Mouse (Mus musculus): ENCODE data around the gene Tpx2. TPM values are rescaled to one million over a fixed set of nuclear protein-coding genes. Genes with fewer than 3 reads are reported as not detected.

Gene Tpx2
- polyA plus RNA-seq, 1 experiment from 2014 or later = 37.3 TPM

DNA sequence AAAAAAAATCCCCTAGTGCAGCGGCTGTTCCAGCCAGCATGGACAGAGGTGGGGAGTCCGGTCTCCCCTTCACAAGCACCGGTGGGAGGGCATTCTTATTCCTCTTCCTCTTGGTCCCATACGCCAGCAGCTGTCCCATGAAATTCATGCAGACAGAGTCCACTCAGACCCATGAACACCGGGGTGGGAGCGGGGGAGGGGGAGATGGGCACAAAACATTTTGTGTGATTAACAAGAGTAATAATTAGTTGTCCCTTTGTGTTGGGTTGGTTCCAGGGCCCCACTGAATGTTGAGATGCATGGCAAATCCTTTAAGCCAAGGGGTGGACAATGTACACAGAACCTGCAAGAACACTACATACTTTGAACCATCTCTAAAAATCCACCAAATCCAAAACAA is 93.3 kb downstream of the Tpx2 start:
- no peak for ATAC-seq (replicated peaks; ENCODE audit: low FRiP score, low read depth)
- Histone ChIP-seq H3K27ac (no peak overlapping the region), H3K4me2 (ENCODE audit: low read length) (no peak overlapping the region), H3K27me3 (ENCODE audit: insufficient read depth, low read length) (peaks cover 20% of the 10 kb centered on the region), H3K36me3 (ENCODE audit: insufficient read depth, low read length) (no peaks in the 10 kb centered on the region), H3K9me3 (replicated peaks; ENCODE audit: low read length) (no peaks in the 10 kb centered on the region), H3K4me3 (replicated peaks; ENCODE audit: low read depth, low read length) (no peak overlapping the region), H3K4me1 (replicated peaks; ENCODE audit: insufficient read depth, low read length) (peaks cover 9% of the 10 kb centered on the region; the same call in 1 of the 2 replicates), H3K9ac (ENCODE audit: low read depth, low read length) (no peak overlapping the region)
- no peak for TF ChIP-seq CTCF (IDR thresholded peaks at IDR 0.05; ENCODE audit: low read depth)
- 76% methylated on average over 6 of the region's 6 CpGs for WGBS
- no peak for DNase-seq (ENCODE audit: low spot score)

DNA sequence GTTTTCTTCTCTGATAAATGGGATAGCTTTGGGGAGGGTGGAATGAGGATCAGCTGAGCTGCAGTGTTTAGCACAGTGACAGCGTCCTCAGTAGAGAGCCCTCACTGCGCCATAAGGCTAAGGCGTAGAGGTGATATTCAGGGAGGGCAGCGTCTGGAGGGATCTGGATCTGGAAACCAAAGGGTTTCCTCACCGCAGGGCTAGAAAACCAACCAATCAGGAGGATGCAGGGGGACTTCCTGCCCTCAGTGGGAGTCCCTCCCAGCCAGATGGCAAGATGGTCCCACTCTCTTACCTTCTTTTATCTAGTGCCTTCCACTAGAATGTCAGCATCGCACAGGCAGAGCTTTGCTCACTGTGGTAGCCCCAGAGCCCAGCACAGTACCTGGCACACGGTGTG is 94.0 kb downstream of the Tpx2 start:
- no peak for DNase-seq (ENCODE audit: low spot score)
- Histone ChIP-seq H3K9me3 (replicated peaks; ENCODE audit: low read length) (no peaks in the 10 kb centered on the region), H3K4me2 (ENCODE audit: low read length) (no peak overlapping the region), H3K36me3 (ENCODE audit: insufficient read depth, low read length) (no peaks in the 10 kb centered on the region), H3K4me3 (replicated peaks; ENCODE audit: low read depth, low read length) (no peak overlapping the region), H3K4me1 (replicated peaks; ENCODE audit: insufficient read depth, low read length) (peaks cover 9% of the 10 kb centered on the region; the same call in 1 of the 2 replicates), H3K27ac (no peak overlapping the region), H3K9ac (ENCODE audit: low read depth, low read length) (no peak overlapping the region), H3K27me3 (ENCODE audit: insufficient read depth, low read length) (peaks cover 20% of the 10 kb centered on the region)
- no peak for ATAC-seq (replicated peaks; ENCODE audit: low FRiP score, low read depth)
- 37% methylated on average over 7 of the region's 7 CpGs for WGBS
- no peak for TF ChIP-seq CTCF (IDR thresholded peaks at IDR 0.05; ENCODE audit: low read depth)

DNA sequence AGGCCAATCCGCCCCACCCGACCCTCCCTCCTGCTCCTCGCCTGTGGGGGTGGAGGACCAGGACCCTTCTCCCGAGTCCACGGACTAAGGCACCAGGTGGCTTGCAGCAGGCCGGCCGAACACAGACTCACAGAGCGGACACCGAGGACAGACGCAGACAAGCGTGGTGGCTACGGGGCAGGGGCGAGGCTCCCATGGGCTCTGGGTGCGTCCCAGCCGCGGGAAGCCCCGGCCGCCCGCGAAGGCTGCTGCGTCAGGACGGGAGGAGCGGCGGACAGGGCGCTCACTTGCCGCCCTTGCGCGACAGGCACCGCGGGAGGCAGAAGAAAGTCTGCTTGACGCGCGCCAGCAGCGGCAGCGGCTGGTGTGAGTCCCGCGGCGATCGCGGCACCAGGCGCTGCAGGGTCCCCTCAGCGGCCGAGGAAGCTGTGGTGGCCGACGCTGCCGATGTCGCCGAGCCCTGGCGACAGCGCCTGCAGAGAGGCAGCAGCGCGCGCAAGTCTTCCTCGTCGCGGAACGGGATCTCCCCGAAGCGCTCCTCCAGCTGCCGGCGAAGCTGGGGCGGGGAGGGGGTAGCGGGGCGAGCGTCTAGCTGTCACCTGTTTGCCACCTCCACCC is 95.2 kb downstream of the Tpx2 start:
- Histone ChIP-seq H3K27me3 (ENCODE audit: insufficient read depth, low read length) (peaks cover 20% of the 10 kb centered on the region), H3K36me3 (ENCODE audit: insufficient read depth, low read length) (no peaks in the 10 kb centered on the region), H3K4me2 (ENCODE audit: low read length) (peak overlapping the region; percentile 80), H3K4me3 (replicated peaks; ENCODE audit: low read depth, low read length) (peak overlapping the region; percentile 39), H3K9me3 (replicated peaks; ENCODE audit: low read length) (no peaks in the 10 kb centered on the region), H3K4me1 (replicated peaks; ENCODE audit: insufficient read depth, low read length) (peaks cover 9% of the 10 kb centered on the region; the same call in 1 of the 2 replicates), H3K27ac (no peak overlapping the region), H3K9ac (ENCODE audit: low read depth, low read length) (peak overlapping the region; percentile 38)
- DNase-seq (ENCODE audit: low spot score) (no peak), ATAC-seq (replicated peaks; ENCODE audit: low FRiP score, low read depth) (no peak)
- TF ChIP-seq CTCF (IDR thresholded peaks at IDR 0.05; ENCODE audit: low read depth) = no peak
- under 1% methylated on average over 47 of the region's 65 CpGs for WGBS

DNA sequence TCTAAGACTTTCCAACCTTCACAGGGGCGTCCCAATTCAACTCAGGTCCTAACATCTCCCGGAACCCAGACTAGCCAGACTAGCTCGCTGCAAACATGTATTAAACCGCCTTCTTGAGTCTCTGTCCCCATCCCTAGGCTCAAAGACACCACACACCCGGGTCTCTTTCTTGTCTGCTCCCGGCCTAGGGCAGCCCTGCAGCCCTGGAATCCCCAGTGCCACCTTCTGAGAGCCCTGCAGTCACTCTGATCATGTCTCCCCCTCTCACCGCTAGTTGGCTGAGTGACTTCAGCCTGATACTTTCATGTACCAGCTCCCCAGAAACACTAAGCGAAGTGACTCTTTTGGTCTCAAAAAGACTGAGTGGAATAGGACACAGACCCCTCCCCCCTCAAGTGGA is 95.8 kb downstream of the Tpx2 start:
- Histone ChIP-seq H3K4me2 (ENCODE audit: low read length) (peak overlapping the region; percentile 80), H3K27me3 (ENCODE audit: insufficient read depth, low read length) (peaks cover 20% of the 10 kb centered on the region), H3K9me3 (replicated peaks; ENCODE audit: low read length) (no peaks in the 10 kb centered on the region), H3K4me1 (replicated peaks; ENCODE audit: insufficient read depth, low read length) (peaks cover 9% of the 10 kb centered on the region; the same call in 1 of the 2 replicates), H3K9ac (ENCODE audit: low read depth, low read length) (peak overlapping the region; percentile 38; the same call in 1 of the 2 replicates), H3K36me3 (ENCODE audit: insufficient read depth, low read length) (no peaks in the 10 kb centered on the region), H3K4me3 (replicated peaks; ENCODE audit: low read depth, low read length) (peak overlapping the region; percentile 39), H3K27ac (no peak overlapping the region)
- TF ChIP-seq CTCF (IDR thresholded peaks at IDR 0.05; ENCODE audit: low read depth) = 0 out of 2 replicates have a peak, but pooled peaks have one; percentile 18
- 7% methylated on average over 8 of the region's 8 CpGs for WGBS
- DNase-seq (ENCODE audit: low spot score) = no peak
- ATAC-seq (replicated peaks; ENCODE audit: low FRiP score, low read depth) = no peak

DNA sequence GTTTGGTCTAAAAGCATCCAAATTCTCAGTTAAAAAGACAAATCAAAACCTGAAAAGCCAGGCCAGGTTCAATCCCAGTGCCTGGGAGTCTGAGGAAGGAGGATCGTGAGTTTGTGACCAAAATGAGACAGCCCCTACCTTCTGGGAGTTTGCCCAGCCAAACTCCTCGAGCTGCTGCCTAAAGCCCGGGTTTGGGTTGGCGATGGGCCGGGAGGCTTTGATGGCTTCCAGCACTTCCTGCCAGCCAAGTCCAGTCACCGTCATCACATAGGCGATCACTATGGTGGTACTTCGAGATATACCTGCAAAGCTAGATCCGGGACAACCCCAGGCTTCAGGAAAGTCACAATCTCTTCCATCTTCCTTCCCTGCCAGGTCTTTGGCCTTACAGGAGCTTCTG is 96.2 kb downstream of the Tpx2 start:
- Histone ChIP-seq H3K36me3 (ENCODE audit: insufficient read depth, low read length) (no peaks in the 10 kb centered on the region), H3K9me3 (replicated peaks; ENCODE audit: low read length) (no peaks in the 10 kb centered on the region), H3K27ac (no peak overlapping the region), H3K4me1 (replicated peaks; ENCODE audit: insufficient read depth, low read length) (peaks cover 9% of the 10 kb centered on the region; the same call in 1 of the 2 replicates), H3K4me2 (ENCODE audit: low read length) (no peak overlapping the region), H3K4me3 (replicated peaks; ENCODE audit: low read depth, low read length) (no peak overlapping the region), H3K9ac (ENCODE audit: low read depth, low read length) (no peak overlapping the region), H3K27me3 (ENCODE audit: insufficient read depth, low read length) (peaks cover 20% of the 10 kb centered on the region)
- 55% methylated on average over 9 of the region's 9 CpGs for WGBS
- DNase-seq (ENCODE audit: low spot score) (no peak), ATAC-seq (replicated peaks; ENCODE audit: low FRiP score, low read depth) (no peak)
- no peak for TF ChIP-seq CTCF (IDR thresholded peaks at IDR 0.05; ENCODE audit: low read depth)

Small RNA genes lying within 50 kb of the gene (microRNA-seq; reads per million reads assigned to microRNA genes)
- 1.2 reads per million for gene Mir5622

Other genes starting within 250 kb of the Tpx2 start
- not detected in 2 replicates for gene Defb45, start 248.6 kb upstream of the Tpx2 start, polyA plus RNA-seq (2015; fragmentation: Nextera tagmentation; extraction: Ambion mirVana)
- 2.1 and 3.6 TPM in 2 replicates for gene Defb36, start 243.6 kb upstream of the Tpx2 start, polyA plus RNA-seq (2015; fragmentation: Nextera tagmentation; extraction: Ambion mirVana)
- gene Defb25, start 224.9 kb upstream of the Tpx2 start, polyA plus RNA-seq (2015; fragmentation: Nextera tagmentation; extraction: Ambion mirVana) = 26.4 and 39.6 TPM in 2 replicates
- 48.3 and 55.1 TPM in 2 replicates for gene Rem1, start 221.0 kb upstream of the Tpx2 start, polyA plus RNA-seq (2015; fragmentation: Nextera tagmentation; extraction: Ambion mirVana)
- 160 and 162 TPM in 2 replicates for gene H13, start 178.5 kb upstream of the Tpx2 start, polyA plus RNA-seq (2015; fragmentation: Nextera tagmentation; extraction: Ambion mirVana)
- gene Mcts2, start 160.9 kb upstream of the Tpx2 start, polyA plus RNA-seq (2015; fragmentation: Nextera tagmentation; extraction: Ambion mirVana) = 33.9 and 36.6 TPM in 2 replicates
- 170 and 194 TPM in 2 replicates for gene Id1, start 111.7 kb upstream of the Tpx2 start, polyA plus RNA-seq (2015; fragmentation: Nextera tagmentation; extraction: Ambion mirVana)
- 15.8 and 16.3 TPM in 2 replicates for gene Cox4i2, start 93.8 kb upstream of the Tpx2 start, polyA plus RNA-seq (2015; fragmentation: Nextera tagmentation; extraction: Ambion mirVana)
- gene Bcl2l1, start 16.2 kb upstream of the Tpx2 start, polyA plus RNA-seq (2015; fragmentation: Nextera tagmentation; extraction: Ambion mirVana) = 95.6 and 98.7 TPM in 2 replicates
- 0.14 and 0.21 TPM in 2 replicates for gene Mylk2, start 63.4 kb downstream of the Tpx2 start, polyA plus RNA-seq (2015; fragmentation: Nextera tagmentation; extraction: Ambion mirVana)
- gene Foxs1, start 85.2 kb downstream of the Tpx2 start, polyA plus RNA-seq (2015; fragmentation: Nextera tagmentation; extraction: Ambion mirVana) = 9.4 and 10.4 TPM in 2 replicates
- gene Dusp15, start 103.7 kb downstream of the Tpx2 start, polyA plus RNA-seq (2015; fragmentation: Nextera tagmentation; extraction: Ambion mirVana) = 6.9 and 8.8 TPM in 2 replicates
- gene Ttll9, start 114.5 kb downstream of the Tpx2 start, polyA plus RNA-seq (2015; fragmentation: Nextera tagmentation; extraction: Ambion mirVana) = 0.64 and 0.75 TPM in 2 replicates
- 103 and 109 TPM in 2 replicates for gene Pdrg1, start 167.5 kb downstream of the Tpx2 start, polyA plus RNA-seq (2015; fragmentation: Nextera tagmentation; extraction: Ambion mirVana)
- not detected in 2 replicates for gene Xkr7, start 183.9 kb downstream of the Tpx2 start, polyA plus RNA-seq (2015; fragmentation: Nextera tagmentation; extraction: Ambion mirVana)
- 3.4 TPM in 2 replicates for gene Ccm2l, start 218.0 kb downstream of the Tpx2 start, polyA plus RNA-seq (2015; fragmentation: Nextera tagmentation; extraction: Ambion mirVana)